Mouse (Mus musculus): ENCODE measurements around the gene P3h1. TPM values are rescaled to one million over a fixed set of nuclear protein-coding genes. Genes with fewer than 3 reads are reported as not detected.

Gene P3h1
- polyA plus RNA-seq, 1 experiment from 2014 or later: 10.2 TPM

DNA sequence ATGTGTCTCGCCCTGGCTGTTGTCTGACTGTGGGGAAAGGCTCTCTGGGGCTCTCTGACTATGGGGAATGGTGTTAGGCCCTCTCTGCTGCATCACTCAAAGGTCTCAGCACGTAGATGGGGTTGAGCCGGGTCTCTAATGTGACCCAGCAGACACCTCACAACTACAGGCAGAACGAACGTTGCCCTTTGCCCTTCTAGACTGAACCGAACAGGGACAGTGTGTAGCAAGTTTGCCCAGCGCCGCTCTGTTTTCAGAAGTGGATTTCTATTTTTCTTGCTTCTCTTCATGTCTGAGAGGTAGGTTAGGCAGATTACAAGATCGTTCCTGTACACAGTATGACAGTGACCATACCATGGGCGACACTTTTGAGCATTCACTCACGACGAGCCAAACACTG is 9.9 kb downstream of the P3h1 start:
- peaks cover 6% of the 10 kb centered on the region; the same call in 1 of the 2 replicates for H3K4me1 ChIP-seq
- no peak overlapping the region for H3K4me2 ChIP-seq
- H3K27me3 ChIP-seq (replicated peaks): no peaks in the 10 kb centered on the region
- no peak overlapping the region for H3K4me3 ChIP-seq
- 93% methylated on average over 12 of the region's 12 CpGs for WGBS
- no peak overlapping the region for H3K27ac ChIP-seq
- H3K9me3 ChIP-seq: no peaks in the 10 kb centered on the region
- ATAC-seq (replicated peaks): no peak
- H3K9ac ChIP-seq: no peak overlapping the region
- peaks cover 21% of the 10 kb centered on the region; the same call in 1 of the 2 replicates for H3K36me3 ChIP-seq (replicated peaks)

DNA sequence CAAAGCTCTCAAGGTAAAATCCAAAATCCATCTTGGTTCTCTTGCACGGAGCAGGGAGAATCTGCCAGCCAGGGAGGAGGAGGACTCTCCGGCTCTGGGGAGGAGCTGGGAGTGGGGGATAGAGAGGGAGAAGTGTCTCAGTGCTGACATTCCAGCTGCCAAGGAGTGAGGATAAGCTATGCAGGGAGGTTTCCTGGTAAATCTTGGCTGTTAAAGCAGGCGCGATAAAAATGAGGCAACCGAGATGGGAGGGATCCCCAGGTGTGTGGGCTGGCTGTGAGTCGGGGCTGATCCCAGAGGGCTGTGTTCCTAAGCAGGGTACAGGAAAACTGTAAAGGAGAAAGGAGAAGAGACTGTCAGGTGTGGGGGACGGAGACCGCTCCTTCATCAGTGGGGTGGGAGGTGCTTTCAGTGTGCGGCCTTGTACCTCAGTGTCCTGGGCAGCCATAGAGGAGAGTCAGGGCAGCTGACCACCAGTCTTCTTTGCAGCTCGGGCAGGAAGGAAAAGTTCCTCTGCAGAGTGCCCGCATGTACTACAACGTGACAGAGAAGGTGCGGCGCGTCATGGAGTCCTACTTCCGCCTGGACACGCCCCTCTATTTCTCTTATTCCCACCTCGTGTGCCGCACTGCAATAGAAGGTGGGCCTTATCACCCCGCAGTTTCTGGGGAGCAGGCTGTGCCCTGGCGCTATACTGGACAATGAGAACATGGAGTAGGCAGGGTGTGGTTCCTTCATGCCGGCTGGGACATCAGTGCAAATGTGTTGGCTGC is 11.9 kb downstream of the P3h1 start:
- Histone ChIP-seq H3K4me1 (peaks cover 6% of the 10 kb centered on the region; the same call in 1 of the 2 replicates), H3K4me2 (no peak overlapping the region), H3K4me3 (no peak overlapping the region), H3K36me3 (replicated peaks) (peaks cover 25% of the 10 kb centered on the region; the same call in 1 of the 2 replicates), H3K27me3 (replicated peaks) (no peaks in the 10 kb centered on the region), H3K9me3 (no peaks in the 10 kb centered on the region), H3K27ac (no peak overlapping the region), H3K9ac (no peak overlapping the region)
- ATAC-seq (replicated peaks): no peak
- 83% methylated on average over 22 of the region's 22 CpGs for WGBS

DNA sequence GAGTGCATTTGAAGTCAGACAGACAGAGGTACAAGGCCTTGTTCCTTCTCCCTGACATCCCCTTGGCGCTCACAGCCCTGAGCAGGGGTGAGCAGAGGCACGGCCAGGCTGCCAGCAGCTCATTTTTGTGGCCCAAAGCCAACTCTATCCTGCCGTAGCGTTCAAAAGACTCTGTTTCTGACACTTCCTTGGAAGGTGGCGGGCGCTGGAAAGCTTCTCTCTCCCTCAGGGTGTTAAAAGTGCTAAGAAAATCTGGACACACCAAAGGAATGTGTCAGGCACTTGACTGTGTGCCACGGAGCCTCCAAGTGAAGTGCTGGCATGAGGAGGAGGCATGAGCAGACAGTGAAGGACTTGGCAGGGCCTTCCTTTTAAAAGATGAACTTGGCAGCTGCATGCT is 12.8 kb downstream of the P3h1 start:
- 63% methylated on average over 7 of the region's 7 CpGs for WGBS
- Histone ChIP-seq H3K4me1 (peaks cover 6% of the 10 kb centered on the region; the same call in 1 of the 2 replicates), H3K9ac (no peak overlapping the region), H3K4me3 (no peak overlapping the region), H3K9me3 (no peaks in the 10 kb centered on the region), H3K36me3 (replicated peaks) (peaks cover 25% of the 10 kb centered on the region; the same call in 1 of the 2 replicates), H3K27ac (no peak overlapping the region), H3K27me3 (replicated peaks) (no peaks in the 10 kb centered on the region), H3K4me2 (no peak overlapping the region)
- no peak for ATAC-seq (replicated peaks)

DNA sequence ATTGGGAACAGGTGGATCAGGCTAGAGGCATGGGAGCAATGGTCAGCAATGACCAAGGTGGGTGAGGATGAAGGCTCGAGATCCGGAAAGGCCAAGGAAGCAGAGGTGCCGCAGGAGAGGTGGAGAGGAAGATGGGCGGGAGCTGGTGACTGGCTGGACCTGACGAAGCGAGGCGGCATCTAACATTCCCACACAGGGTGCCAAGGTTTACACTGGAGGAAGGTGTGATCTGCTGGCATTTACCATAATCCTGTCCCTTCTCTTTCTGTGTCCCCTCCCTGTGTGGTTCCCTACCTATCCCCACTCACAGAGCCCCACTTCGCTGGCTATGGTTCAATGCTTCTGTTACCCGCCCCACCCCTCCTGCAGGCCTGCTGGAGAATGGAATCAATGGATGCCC is 13.2 kb downstream of the P3h1 start:
- no peak overlapping the region for H3K9ac ChIP-seq
- H3K27ac ChIP-seq: no peak overlapping the region
- H3K4me2 ChIP-seq: no peak overlapping the region
- 65% methylated on average over 9 of the region's 9 CpGs for WGBS
- peaks cover 6% of the 10 kb centered on the region; the same call in 1 of the 2 replicates for H3K4me1 ChIP-seq
- no peak for ATAC-seq (replicated peaks)
- H3K27me3 ChIP-seq (replicated peaks): no peaks in the 10 kb centered on the region
- no peak overlapping the region for H3K4me3 ChIP-seq
- H3K36me3 ChIP-seq (replicated peaks): peaks cover 25% of the 10 kb centered on the region; the same call in 1 of the 2 replicates
- H3K9me3 ChIP-seq: no peaks in the 10 kb centered on the region

DNA sequence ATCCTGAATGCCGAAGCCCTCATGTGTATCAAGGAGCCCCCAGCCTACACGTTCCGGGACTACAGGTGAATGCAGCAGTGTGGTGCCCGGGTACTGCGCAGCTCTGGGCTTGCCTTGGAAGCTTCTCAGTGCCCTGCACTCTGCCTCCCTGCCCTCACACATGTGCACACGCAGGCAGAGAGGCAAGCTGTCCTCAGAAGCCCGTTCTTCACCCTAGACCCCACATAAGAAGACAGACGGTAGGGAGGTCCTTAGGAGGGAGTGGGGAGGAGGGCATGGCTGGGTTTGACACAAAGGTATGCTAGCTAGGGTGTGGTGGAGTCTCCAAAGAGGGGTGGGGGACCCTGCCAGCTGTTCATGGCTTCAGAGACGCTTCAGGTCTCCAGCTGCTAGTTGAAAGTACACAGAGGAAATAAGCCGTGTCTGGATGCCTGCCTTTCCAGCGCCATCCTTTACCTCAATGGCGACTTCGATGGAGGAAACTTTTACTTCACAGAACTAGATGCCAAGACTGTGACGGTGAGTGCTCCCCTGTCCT is 14.0 kb downstream of the P3h1 start:
- no peaks in the 10 kb centered on the region for H3K9me3 ChIP-seq
- no peak for ATAC-seq (replicated peaks)
- WGBS: 72% methylated on average over 14 of the region's 14 CpGs
- H3K4me2 ChIP-seq: no peak overlapping the region
- peaks cover 18% of the 10 kb centered on the region; the same call in 1 of the 2 replicates for H3K36me3 ChIP-seq (replicated peaks)
- H3K27ac ChIP-seq: no peak overlapping the region
- no peak overlapping the region for H3K9ac ChIP-seq
- peaks cover 6% of the 10 kb centered on the region; the same call in 1 of the 2 replicates for H3K4me1 ChIP-seq
- H3K27me3 ChIP-seq (replicated peaks): no peaks in the 10 kb centered on the region
- H3K4me3 ChIP-seq: no peak overlapping the region

DNA sequence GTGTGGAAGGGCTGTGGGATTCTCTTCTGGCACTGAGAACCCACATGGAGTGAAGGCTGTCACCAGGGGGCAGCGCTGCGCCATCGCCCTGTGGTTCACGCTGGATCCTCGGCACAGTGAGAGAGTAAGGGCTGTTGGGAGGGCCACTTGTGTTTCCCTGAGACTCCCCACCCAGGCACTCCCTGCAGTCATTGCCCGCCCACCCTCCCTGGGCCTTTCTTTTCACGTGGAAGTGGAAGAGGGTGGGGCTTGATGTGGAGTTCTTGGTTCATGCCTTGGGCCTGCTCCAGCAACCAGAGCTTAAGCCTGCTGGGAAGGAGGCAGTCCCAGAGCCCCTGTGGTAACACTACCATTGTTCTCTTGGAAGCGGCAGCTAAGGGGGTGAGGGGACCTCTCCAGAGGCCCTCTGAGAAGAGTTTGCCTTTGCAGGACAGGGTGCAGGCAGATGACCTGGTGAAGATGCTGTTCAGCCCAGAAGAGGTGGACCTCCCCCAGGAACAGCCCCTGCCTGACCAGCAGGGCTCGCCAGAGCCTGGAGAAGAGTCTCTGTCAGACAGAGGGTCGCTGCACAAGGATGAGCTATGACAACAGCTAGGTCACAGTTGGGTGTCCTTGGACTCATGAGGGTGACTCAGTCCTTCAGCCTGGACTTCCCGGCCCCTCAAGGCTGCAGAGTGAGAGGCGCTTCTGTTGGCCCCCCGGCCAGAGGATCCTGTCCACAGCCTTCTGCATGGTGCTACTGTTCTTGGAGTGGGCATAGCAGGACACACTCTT is 14.9 kb downstream of the P3h1 start:
- no peak overlapping the region for H3K9ac ChIP-seq
- WGBS: 19% methylated on average over 13 of the region's 13 CpGs

DNA sequence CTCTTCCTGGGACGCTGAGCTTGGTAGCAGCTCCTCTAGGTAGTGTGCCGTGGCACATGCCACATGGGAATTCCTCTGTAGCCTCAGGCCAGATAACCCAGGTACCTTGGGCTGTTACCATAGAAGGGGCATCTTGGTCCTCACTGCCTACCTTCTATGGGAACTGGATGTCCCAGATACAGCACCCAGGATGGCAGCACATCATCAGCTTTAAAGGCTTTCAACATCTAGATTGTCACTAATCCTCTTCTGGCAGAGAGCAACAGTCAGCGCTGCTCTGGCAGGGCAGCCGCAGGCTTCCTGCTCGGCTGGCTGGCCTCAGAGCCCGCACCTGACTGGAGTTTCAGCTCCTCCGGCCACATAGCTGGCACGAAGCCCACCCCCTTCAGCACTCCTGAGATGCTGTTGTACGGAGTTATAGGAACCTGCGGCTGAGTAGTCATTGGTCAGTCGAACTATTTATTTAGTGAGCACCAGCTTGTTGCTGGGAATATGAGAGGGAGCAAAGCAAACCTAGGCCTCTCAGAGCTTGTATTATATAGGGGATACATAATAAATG is 15.8 kb downstream of the P3h1 start:
- no peak for ATAC-seq (replicated peaks)
- WGBS: 71% methylated on average over 11 of the region's 11 CpGs
- H3K9ac ChIP-seq: no peak overlapping the region
- peaks cover 6% of the 10 kb centered on the region; the same call in 1 of the 2 replicates for H3K4me1 ChIP-seq
- H3K9me3 ChIP-seq: no peaks in the 10 kb centered on the region
- H3K27me3 ChIP-seq (replicated peaks): no peaks in the 10 kb centered on the region
- peak overlapping the region; percentile 32; the same call in 1 of the 2 replicates for H3K27ac ChIP-seq
- no peak overlapping the region for H3K4me2 ChIP-seq
- peaks cover 7% of the 10 kb centered on the region; the same call in 1 of the 2 replicates for H3K36me3 ChIP-seq (replicated peaks)
- no peak overlapping the region for H3K4me3 ChIP-seq

More for the DNA sequence above, 14.9 kb downstream of the P3h1 start:
- no peak overlapping the region for H3K4me2 ChIP-seq
- H3K27ac ChIP-seq: peak overlapping the region; percentile 32; the same call in 1 of the 2 replicates
- H3K4me1 ChIP-seq: peaks cover 6% of the 10 kb centered on the region; the same call in 1 of the 2 replicates
- H3K4me3 ChIP-seq: no peak overlapping the region
- H3K36me3 ChIP-seq (replicated peaks): peaks cover 11% of the 10 kb centered on the region; the same call in 1 of the 2 replicates
- no peaks in the 10 kb centered on the region for H3K9me3 ChIP-seq
- H3K27me3 ChIP-seq (replicated peaks): no peaks in the 10 kb centered on the region
- peak; percentile 64 for ATAC-seq (replicated peaks)

DNA sequence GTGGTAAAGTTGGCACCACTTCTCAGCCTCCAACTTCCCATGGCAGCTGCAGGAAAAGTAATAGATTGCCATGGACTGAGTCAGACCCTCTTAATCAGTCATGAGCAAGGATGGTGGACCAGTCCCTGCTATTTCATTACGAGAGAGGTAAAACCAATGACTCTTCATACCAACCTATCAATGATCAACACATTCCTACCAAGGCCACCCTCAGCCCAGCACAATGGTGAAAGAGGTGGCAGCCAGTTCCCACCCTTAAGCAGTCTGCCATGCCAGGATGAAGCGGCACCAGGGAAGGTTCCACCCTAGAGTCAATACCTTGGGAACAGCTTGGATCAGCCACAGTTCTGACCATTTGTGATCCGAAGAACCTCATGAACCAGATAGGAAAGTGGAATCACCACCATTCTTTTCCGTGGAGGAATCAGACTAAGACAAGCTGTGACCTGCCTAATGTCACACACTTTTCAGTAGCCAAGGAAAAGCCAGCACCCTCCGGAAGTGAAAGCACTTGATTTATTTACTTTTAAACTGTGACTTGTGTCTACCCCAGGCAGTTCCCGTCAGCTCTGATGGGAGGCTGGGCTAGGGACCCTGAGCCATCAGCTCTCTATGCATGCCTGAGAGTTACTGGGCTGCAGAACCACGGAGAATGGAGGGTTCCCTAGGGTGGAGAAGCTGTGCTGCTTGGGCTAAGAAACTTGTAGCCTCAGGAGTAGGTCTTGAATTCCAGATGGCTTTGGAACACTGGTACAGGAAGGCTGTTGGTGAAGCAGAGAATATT is 19.5 kb downstream of the P3h1 start:
- H3K4me2 ChIP-seq: no peak overlapping the region
- no peak for ATAC-seq (replicated peaks)
- H3K36me3 ChIP-seq (replicated peaks): 0 out of 2 replicates have a peak, but pooled peaks cover 4% of the 10 kb centered on the region
- 72% methylated on average over 7 of the region's 7 CpGs for whole genome bisulfite sequencing
- H3K9me3 ChIP-seq: no peaks in the 10 kb centered on the region
- no peaks in the 10 kb centered on the region for H3K27me3 ChIP-seq (replicated peaks)
- peaks cover 17% of the 10 kb centered on the region for H3K4me1 ChIP-seq
- no peak overlapping the region for H3K27ac ChIP-seq
- no peak overlapping the region for H3K9ac ChIP-seq
- no peak overlapping the region for H3K4me3 ChIP-seq

DNA sequence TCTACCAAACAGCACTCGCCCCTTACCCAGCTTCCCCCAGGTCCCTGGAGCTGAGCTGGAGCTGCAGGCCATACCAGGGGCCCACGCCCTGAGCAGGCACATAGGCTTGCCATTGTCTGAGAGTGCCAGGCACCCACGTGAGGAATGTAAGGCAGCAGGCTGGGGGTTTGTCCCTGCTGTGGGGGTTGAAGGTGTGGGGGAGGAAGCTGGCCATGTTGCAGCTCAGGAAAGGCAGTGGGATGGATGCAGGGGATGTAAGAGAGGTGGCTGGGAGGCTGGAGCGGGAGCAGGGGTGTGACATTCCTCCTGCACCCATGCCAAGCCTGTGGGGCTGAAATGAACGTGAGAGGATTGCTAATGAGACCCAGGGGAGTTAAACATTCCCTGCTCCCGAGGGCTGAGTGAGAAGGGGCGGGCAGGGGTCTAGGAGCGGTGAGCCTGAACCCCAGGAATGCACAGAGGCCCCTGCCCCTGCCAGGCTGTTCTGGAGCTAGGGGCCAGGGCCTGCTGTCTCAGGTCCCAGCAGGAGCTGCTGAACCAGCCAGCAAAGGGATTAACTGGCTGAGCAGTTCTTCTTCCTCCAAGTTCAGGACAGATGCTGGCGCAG is 21.4 kb downstream of the P3h1 start:
- Histone ChIP-seq H3K4me2 (no peak overlapping the region), H3K9ac (0 out of 2 replicates have a peak overlapping the region, but pooled peaks have one; percentile 16), H3K27ac (peak overlapping the region; percentile 40), H3K9me3 (no peaks in the 10 kb centered on the region), H3K27me3 (replicated peaks) (no peaks in the 10 kb centered on the region), H3K4me3 (no peak overlapping the region), H3K36me3 (replicated peaks) (no peaks in the 10 kb centered on the region), H3K4me1 (peaks cover 11% of the 10 kb centered on the region)
- WGBS: 13% methylated on average over 9 of the region's 9 CpGs
- ATAC-seq (replicated peaks): peak; percentile 69

DNA sequence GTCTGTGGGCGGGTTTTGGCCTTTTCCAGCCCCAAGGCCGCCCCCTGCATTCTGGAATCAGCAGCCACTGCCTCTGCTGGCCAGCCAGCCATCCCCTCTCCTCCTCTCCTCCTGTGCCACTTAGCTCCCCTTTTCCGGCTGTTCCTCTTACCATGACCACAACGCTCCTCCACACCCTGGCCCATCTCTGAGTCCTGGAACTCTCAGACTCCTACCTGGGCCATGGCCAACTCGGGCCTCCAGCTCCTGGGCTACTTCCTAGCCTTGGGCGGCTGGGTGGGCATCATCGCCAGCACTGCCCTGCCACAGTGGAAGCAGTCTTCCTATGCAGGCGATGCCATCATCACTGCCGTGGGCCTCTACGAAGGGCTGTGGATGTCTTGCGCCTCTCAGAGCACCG is 22.6 kb downstream of the P3h1 start, which contains the start of gene Cldn19:
Gene Cldn19, plus strand, starts transcription at position 64 of the 400 bp plus-strand sequence.
- Histone ChIP-seq H3K36me3 (replicated peaks) (no peaks in the 10 kb centered on the region), H3K4me1 (peaks cover 11% of the 10 kb centered on the region), H3K4me3 (no peak within 1 kb of the TSS), H3K9ac (no peak within 1 kb of the TSS), H3K9me3 (no peaks in the 10 kb centered on the region), H3K4me2 (no peak within 1 kb of the TSS), H3K27ac (peak within 1 kb of the TSS; percentile 40), H3K27me3 (replicated peaks) (no peaks in the 10 kb centered on the region)
- WGBS: 76% methylated on average over 12 of the region's 12 CpGs
- no peak for ATAC-seq (replicated peaks)

DNA sequence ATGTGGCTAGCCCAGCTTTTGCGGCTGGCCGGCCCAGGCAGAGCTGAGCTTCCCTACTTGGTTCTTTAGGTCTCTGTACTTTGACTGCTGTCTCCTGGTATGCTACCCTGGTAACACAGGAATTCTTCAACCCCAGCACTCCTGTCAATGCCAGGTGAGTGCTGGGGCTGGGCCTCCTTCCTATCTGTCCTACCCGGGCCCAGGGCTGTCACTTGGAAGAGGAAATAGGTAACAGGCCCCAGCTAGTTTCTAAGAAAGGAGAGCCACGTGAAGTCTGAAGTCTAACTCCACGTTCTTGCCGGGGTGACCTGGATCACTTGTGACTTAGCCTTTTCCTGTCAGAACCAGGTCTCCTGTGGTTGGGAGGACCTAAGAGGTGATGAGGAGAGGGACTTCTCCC is 24.4 kb downstream of the P3h1 start:
- no peak for ATAC-seq (replicated peaks)
- H3K9ac ChIP-seq: no peak overlapping the region
- 84% methylated on average over 6 of the region's 6 CpGs for WGBS
- peaks cover 11% of the 10 kb centered on the region for H3K4me1 ChIP-seq
- no peak overlapping the region for H3K27ac ChIP-seq
- no peak overlapping the region for H3K4me3 ChIP-seq
- no peaks in the 10 kb centered on the region for H3K9me3 ChIP-seq
- H3K27me3 ChIP-seq (replicated peaks): no peaks in the 10 kb centered on the region
- H3K36me3 ChIP-seq (replicated peaks): no peaks in the 10 kb centered on the region
- no peak overlapping the region for H3K4me2 ChIP-seq
